In genomic region chr11:85638696-85639495, GRCm38 (mm10) we compare ENCODE assay signal across 15 mouse cellular contexts.
DNase-seq lines count a peak whose midpoint lies in the region; ATAC-seq and TF ChIP-seq lines count a peak whose summit lies in the region.
"Had no signal": no experiment of that assay in that cellular context is flagged by ENCODE, and none has a peak within 500 bp of the region (broad histone marks: within the 10 kb centered on the region; RNA-seq: fewer than 3 reads in every experiment).

No protein-coding gene starts in this region.

- TF ChIP-seq POLR2A in liver, adult 2 months (IDR thresholded peaks at IDR 0.05; ENCODE audit: extremely low read depth, insufficient read depth, low read length) = no peak

- no peaks in the 10 kb centered on the region for H3K9me3 ChIP-seq in hindbrain, embryonic 15.5 days
- no peaks in the 10 kb centered on the region for H3K9me3 ChIP-seq in hindbrain, embryonic 10.5 days
- H3K9me3 ChIP-seq in limb, embryonic 11.5 days (ENCODE audit: control insufficient read depth, low read length) = no peaks in the 10 kb centered on the region
- H3K9me3 ChIP-seq: forebrain, embryonic 12.5 days; heart, embryonic 13.5 days; lung, embryonic 15.5 days; neural tube, embryonic 13.5 days had no signal

- no peak overlapping the region for H3K9ac ChIP-seq in hindbrain, embryonic 15.5 days
- no peak overlapping the region for H3K9ac ChIP-seq in liver, adult 2 months (ENCODE audit: low read depth, low read length)
- H3K9ac ChIP-seq in limb, embryonic 11.5 days (ENCODE audit: low read length) = no peak overlapping the region
- H3K9ac ChIP-seq: forebrain, embryonic 12.5 days; heart, embryonic 13.5 days; lung, embryonic 15.5 days; neural tube, embryonic 13.5 days had no signal

- DNase-seq in hindbrain, embryonic 10.5 days (ENCODE audit: low spot score) = no peak
- DNase-seq in liver, adult 2 months (ENCODE audit: extremely low read depth, low read depth, low spot score) = peak; percentile 80
- no peak for DNase-seq in liver
- DNase-seq in limb, embryonic 11.5 days (ENCODE audit: low spot score) = peak; percentile 41
- peak; percentile 69 for DNase-seq in yolk sac, embryonic 10.5 days (ENCODE audit: low spot score)
- DNase-seq in spleen, postnatal 36 days (ENCODE audit: low spot score in 2 of 2) = no peak
- DNase-seq in left cerebral cortex, postnatal 14 days (ENCODE audit: low spot score in 2 of 2) = no peak
- DNase-seq: adrenal gland, adult 2 months; cerebellum, adult 2 months; gastrocnemius, postnatal 36 days had no signal

- WGBS in hindbrain, embryonic 15.5 days = 57% methylated on average over 12 of the region's 12 CpGs
- WGBS in hindbrain, embryonic 10.5 days = 66% methylated on average over 12 of the region's 12 CpGs
- 26% methylated on average over 12 of the region's 12 CpGs for WGBS in liver, adult 2 months
- WGBS in limb, embryonic 11.5 days = 23% methylated on average over 12 of the region's 12 CpGs

- no peaks in the 10 kb centered on the region for H3K36me3 ChIP-seq in hindbrain, embryonic 15.5 days
- H3K36me3 ChIP-seq in hindbrain, embryonic 10.5 days = no peaks in the 10 kb centered on the region
- no peaks in the 10 kb centered on the region for H3K36me3 ChIP-seq in liver, adult 2 months (ENCODE audit: control insufficient read depth, insufficient read depth, low read length)
- H3K36me3 ChIP-seq in limb, embryonic 11.5 days (ENCODE audit: control insufficient read depth, insufficient read depth, low read length) = no peaks in the 10 kb centered on the region
- H3K36me3 ChIP-seq: forebrain, embryonic 12.5 days; heart, embryonic 13.5 days; lung, embryonic 15.5 days; neural tube, embryonic 13.5 days had no signal

- ATAC-seq in hindbrain, embryonic 15.5 days (ENCODE audit: low FRiP score, low read depth) = no peak
- ATAC-seq in limb, embryonic 11.5 days (ENCODE audit: insufficient number of reproducible peaks, low FRiP score, low TSS enrichment, low read depth) = no peak

- H3K27me3 ChIP-seq in hindbrain, embryonic 15.5 days = no peaks in the 10 kb centered on the region
- H3K27me3 ChIP-seq in hindbrain, embryonic 10.5 days (ENCODE audit: insufficient read depth, poor library complexity, severe bottlenecking) = no peaks in the 10 kb centered on the region
- H3K27me3 ChIP-seq in liver, adult 2 months (ENCODE audit: control insufficient read depth, insufficient read depth, low read length) = no peaks in the 10 kb centered on the region
- no peaks in the 10 kb centered on the region for H3K27me3 ChIP-seq in limb, embryonic 11.5 days (ENCODE audit: control insufficient read depth, insufficient read depth, low read length)
- H3K27me3 ChIP-seq: heart, embryonic 13.5 days; lung, embryonic 15.5 days; neural tube, embryonic 13.5 days had no signal

- no peak overlapping the region for H3K4me3 ChIP-seq in hindbrain, embryonic 15.5 days
- H3K4me3 ChIP-seq in hindbrain, embryonic 10.5 days = no peak overlapping the region
- H3K4me3 ChIP-seq in liver, adult 2 months (ENCODE audit: insufficient read depth, low read depth, low read length) = peak overlapping the region; percentile 34
- no peak overlapping the region for H3K4me3 ChIP-seq in limb, embryonic 11.5 days (ENCODE audit: low read depth, low read length)
- H3K4me3 ChIP-seq: forebrain, embryonic 12.5 days; heart, embryonic 13.5 days; lung, embryonic 15.5 days; neural tube, embryonic 13.5 days had no signal

- intact Hi-C loops in left cerebral cortex, postnatal 14 days (cut with DNase I) = no loop called here

- no peak for TF ChIP-seq CTCF in liver, adult 2 months (IDR thresholded peaks at IDR 0.05; ENCODE audit: low read depth, low read length)

- 0 out of 2 replicates have a peak overlapping the region, but pooled peaks have one; percentile 6 for H3K4me2 ChIP-seq in hindbrain, embryonic 15.5 days
- H3K4me2 ChIP-seq in limb, embryonic 11.5 days (ENCODE audit: low read depth, severe bottlenecking) = no peak overlapping the region
- H3K4me2 ChIP-seq: forebrain, embryonic 12.5 days; heart, embryonic 13.5 days; lung, embryonic 15.5 days; neural tube, embryonic 13.5 days had no signal

- H3K4me1 ChIP-seq in hindbrain, embryonic 15.5 days (replicated peaks) = peaks cover 32% of the 10 kb centered on the region
- peaks cover 57% of the 10 kb centered on the region for H3K4me1 ChIP-seq in hindbrain, embryonic 10.5 days (replicated peaks)
- peaks cover 2% of the 10 kb centered on the region; the same call in 1 of the 2 replicates for H3K4me1 ChIP-seq in liver, adult 2 months (ENCODE audit: control insufficient read depth, insufficient read depth, low read length)
- peaks cover 21% of the 10 kb centered on the region for H3K4me1 ChIP-seq in limb, embryonic 11.5 days (ENCODE audit: control insufficient read depth, insufficient read depth, low read length)

- no peak overlapping the region for H3K27ac ChIP-seq in hindbrain, embryonic 15.5 days (replicated peaks)
- H3K27ac ChIP-seq in hindbrain, embryonic 10.5 days = no peak overlapping the region
- H3K27ac ChIP-seq in liver, adult 2 months (replicated peaks; ENCODE audit: insufficient read depth, low read depth, low read length) = no peak overlapping the region
- H3K27ac ChIP-seq in limb, embryonic 11.5 days (replicated peaks; ENCODE audit: low read depth, low read length) = no peak overlapping the region
- H3K27ac ChIP-seq: forebrain, embryonic 12.5 days; heart, embryonic 13.5 days; neural tube, embryonic 13.5 days had no signal

- H3K79me2 ChIP-seq in liver, adult 2 months (ENCODE audit: control insufficient read depth, insufficient read depth, low read length) = no peaks in the 10 kb centered on the region

Comparison
In these comparisons a context has a peak if more than half of its experiments do, and no peak if none do; other contexts are left out.
1. DNase-seq: peak in liver, adult 2 months (single experiment), limb, embryonic 11.5 days (single experiment) and yolk sac, embryonic 10.5 days (single experiment); none in hindbrain, embryonic 10.5 days (single experiment), liver (single experiment), spleen, postnatal 36 days (0 of 2) and left cerebral cortex, postnatal 14 days (0 of 2).